Mouse (Mus musculus) layer of hippocampus, adult 9-10 months (tissue): ENCODE results near the gene Tmcc1.
"Not testable (repeated sequence)": the region's sequence is repeated elsewhere in the genome, so short reads cannot be mapped to it uniquely, and the experiment has no call there.

Experiments used
- DNase-seq: peaks from one replicate; pipeline ENCODE4 v3.0.0; 2022; ENCODE audit warnings: low spot score

The Tmcc1 gene

DNA sequence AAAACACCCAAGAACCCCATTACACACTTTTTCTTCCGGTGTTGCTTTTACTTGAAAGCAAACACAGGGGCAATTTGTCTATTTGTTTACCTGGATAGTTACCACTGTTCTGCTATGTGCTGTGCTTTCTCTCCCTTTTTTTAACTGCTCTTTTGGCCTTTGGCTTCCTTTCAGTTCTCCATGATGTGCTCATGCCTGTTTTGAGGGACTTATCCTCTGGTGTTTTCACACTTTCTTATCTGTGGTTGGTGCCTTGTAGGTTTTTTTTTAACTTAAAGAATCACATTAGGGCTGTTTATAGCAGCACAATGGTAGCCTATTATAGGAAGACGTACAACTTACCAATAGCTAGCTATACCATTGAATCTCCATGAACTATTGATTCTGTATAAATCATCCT lies 51.6 kb downstream of the Tmcc1 start:
- DNase-seq: no peak

- DNase-seq: no peak
Measured at GRCm38 (mm10) chr6:116140782-116141181, 52.5 kb downstream of the Tmcc1 start.

- DNase-seq: no peak
Measured at GRCm38 (mm10) chr6:116139143-116139856, 54.0 kb downstream of the Tmcc1 start.

DNA sequence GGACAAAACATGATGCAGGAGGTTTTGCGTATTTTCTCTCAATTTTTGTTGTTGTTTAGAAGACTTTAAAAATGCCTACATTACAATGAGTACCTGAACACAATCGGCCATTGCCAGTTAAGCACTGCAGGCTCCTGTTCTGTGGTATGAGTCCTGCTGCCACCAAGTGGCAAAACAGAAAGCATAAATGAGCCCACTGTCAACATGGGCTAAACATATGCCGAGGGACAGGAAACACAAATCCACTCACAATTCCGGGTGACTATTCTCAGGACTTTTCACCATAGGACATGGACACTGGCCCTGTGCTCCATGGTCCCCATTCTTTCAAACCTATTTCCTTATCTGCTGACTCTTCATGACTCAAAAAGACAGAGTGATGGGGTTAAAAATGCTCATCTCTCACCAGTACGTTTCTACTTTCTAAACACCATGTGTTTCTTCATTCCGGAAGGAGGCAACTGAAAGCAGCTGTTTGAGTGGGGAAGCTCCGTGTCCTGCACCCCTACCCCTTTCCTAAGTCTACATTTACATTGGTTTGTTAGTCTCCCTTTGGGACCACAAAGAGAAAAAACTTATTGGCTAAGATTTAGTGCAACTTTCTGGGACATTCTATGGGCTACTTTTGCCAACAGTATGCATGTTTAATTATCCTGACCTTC lies 57.2 kb downstream of the Tmcc1 start:
- no peak for DNase-seq

- DNase-seq: no peak
Measured at GRCm38 (mm10) chr6:116133756-116134155, 59.5 kb downstream of the Tmcc1 start.

GRCm38 (mm10) chr6:116131771-116132170 lies 61.5 kb downstream of the Tmcc1 start:
- DNase-seq: no peak

GRCm38 (mm10) chr6:116128710-116129109 lies 64.6 kb downstream of the Tmcc1 start:
- no peak for DNase-seq

DNA sequence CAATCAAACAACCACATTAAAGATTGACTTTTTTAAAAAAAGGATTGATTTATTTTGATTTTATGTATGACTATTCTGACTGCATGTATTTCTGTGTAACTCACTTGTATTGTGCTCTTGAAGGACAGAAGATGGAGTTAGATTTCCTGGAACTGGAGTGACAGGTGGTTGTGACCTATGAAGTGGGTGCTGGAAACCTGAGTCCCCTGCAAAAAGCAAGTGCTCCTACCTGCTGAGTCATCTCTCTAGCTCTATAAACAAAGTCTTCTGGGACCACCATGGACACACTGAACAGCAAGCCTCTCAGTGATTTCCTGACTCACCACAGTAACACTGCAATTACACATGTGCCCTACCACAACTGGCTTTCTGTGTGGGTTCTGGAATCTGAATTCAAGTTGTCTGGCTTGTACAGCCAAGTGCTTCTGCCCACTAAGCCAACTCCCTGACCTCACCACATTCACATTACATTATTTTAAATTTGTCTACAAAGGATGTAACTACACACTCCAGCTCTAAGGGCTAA lies 65.3 kb downstream of the Tmcc1 start:
- no peak for DNase-seq

DNA sequence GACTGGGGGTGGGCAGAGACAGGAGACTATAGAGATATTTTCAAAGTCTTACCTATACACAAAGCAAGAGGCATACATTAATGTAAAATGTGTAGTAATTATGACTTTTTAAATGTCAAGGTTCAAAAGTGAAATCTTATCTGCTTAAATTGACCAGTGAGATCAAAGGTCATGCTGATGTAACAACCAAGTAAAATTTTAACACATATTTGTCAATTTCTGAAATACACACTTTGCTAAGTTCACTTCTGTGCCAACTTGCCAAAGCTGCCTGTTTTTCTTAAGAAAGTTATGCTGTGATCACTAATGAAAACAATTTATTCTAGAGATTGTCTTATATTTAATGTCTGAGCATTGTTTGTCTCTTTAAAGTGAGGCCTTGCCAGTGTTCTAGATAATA lies 66.7 kb downstream of the Tmcc1 start:
- no peak for DNase-seq

- DNase-seq: no peak
Measured at GRCm38 (mm10) chr6:116122881-116123280, 70.4 kb downstream of the Tmcc1 start.

GRCm38 (mm10) chr6:116119669-116120068 lies 73.6 kb downstream of the Tmcc1 start:
- no peak for DNase-seq

- not testable (repeated sequence) for DNase-seq
Measured at GRCm38 (mm10) chr6:116116634-116117033, 76.7 kb downstream of the Tmcc1 start.

GRCm38 (mm10) chr6:116110588-116110987 lies 82.7 kb downstream of the Tmcc1 start:
- no peak for DNase-seq

- DNase-seq: no peak
Measured at GRCm38 (mm10) chr6:116107471-116108358, 85.6 kb downstream of the Tmcc1 start.

DNA sequence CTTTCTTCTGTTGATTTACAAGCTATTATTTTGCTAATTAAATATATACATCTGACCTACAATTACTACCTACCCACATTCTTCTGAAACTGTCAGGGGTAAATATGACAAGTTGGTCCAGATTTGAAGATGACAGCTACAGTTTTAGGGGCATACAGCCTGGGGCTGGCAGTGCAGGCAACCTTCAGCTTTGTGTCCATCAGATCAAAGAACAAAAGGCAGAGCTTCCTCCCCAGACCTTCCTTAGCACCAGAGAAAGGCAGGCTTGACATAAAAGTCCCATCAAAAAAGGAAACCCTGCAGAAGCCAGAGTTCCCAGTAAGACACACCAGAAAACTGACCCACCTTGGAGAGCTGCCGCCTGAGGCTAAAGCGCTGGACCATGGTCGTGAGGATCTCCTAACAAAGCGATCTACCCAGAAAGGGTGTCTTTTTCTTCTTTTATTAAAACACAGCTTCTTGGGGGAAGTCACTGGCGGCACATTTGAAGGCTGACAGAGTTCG lies 86.3 kb downstream of the Tmcc1 start:
- no peak for DNase-seq

DNA sequence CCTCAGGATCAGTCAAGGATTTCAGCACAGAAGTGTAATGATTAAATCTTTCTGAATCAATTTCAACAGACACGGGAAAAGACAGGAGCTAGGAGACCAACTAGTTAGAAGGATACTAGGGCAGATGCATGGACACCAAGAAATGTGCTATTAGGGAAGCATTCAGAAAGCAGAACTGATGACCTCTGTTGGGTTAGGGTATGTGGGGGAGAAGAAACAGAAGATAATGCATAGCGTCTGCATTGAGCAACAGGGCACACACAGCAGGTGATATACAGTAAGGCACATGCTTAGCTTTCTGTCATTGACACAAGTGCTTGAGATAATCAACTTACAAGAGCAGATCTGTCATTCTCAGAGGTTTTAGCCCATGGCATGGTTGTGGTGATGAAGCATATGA lies 95.7 kb downstream of the Tmcc1 start:
- DNase-seq: no peak

DNA sequence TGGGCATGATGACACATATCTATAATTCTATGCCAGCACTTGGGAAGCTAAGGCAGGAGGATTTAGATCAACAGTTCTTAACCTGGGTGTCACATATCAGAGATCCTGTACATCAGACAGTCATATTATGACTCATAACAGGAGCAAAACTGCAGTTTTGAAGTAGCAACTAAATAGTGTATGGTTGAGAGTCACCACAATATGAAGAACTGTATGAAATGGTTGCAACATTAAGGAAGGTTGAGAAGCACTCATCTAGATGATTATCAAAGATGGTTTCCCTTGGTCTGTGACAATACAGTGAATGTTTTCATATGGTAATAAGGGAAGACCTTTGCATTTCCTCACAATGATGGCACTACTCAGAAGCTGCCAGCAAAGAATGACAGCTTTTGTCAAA lies 103.9 kb downstream of the Tmcc1 start:
- no peak for DNase-seq

DNA sequence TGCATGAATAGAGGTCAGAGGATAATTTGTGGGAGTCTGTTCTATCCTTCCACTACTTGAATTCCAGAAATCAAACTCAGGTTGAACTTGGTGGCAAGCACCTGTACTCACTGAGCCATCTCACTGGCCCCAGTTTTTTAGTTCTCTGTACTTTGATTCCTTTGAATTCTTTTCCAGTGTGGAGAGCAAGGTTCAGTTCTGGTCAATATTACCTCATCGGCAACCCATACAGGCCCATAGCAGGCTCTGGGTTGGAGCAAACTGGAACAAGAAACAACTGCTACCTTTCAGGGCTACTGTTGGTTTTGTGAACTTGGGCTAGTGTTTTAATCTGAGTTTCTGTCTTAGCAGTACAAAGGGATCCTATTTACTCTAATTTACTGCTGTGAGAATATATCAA lies 107.2 kb downstream of the Tmcc1 start:
- DNase-seq: no peak

- no peak for DNase-seq
Measured at GRCm38 (mm10) chr6:116082239-116082638, 111.0 kb downstream of the Tmcc1 start.

GRCm38 (mm10) chr6:116081375-116081774 lies 111.9 kb downstream of the Tmcc1 start:
- DNase-seq: no peak

GRCm38 (mm10) chr6:116080756-116081155 lies 112.5 kb downstream of the Tmcc1 start:
- no peak for DNase-seq

- DNase-seq: no peak
Measured at GRCm38 (mm10) chr6:116077608-116078007, 115.7 kb downstream of the Tmcc1 start.
